24 mouse cellular contexts compared by ENCODE assay signal in the genomic region with DNA sequence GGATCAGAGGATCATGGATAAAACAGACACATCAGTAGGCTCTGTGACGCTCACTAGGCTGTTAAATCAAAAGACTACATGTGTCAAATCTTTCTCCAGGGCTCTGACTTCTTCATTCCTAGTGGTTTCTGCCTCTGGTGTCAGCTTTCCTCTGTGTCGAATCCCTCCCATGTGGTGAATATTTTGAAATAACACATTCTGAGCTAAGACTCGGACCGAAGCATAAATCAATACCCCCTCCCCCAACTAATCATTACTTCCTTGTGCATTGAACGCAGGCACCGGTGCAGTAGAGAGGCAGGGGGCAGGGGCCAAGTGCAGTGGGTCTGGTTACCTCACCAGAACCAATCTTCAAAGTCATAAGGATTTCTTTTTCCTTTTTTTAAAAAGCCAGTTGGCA.
DNase-seq lines count a peak whose midpoint lies in the region; ATAC-seq and TF ChIP-seq lines count a peak whose summit lies in the region.
"Had no signal": no experiment of that assay in that cellular context is flagged by ENCODE, and none has a peak within 500 bp of the region (broad histone marks: within the 10 kb centered on the region; RNA-seq: fewer than 3 reads in every experiment).

No protein-coding gene starts in this region.

- no peak for ATAC-seq in liver, embryonic 11.5 days (replicated peaks; ENCODE audit: low FRiP score)
- ATAC-seq in liver, postnatal 0 days = peak; percentile 64
- ATAC-seq in midbrain, embryonic 13.5 days = no peak
- ATAC-seq: CD4-positive, CD25-positive, alpha-beta regulatory T cell, adult 4 months; forebrain, embryonic 14.5 days; hindbrain, postnatal 0 days; intestine, embryonic 16.5 days had no signal

- H3K9me3 ChIP-seq in liver, embryonic 11.5 days (ENCODE audit: control insufficient read depth, low read length) = no peaks in the 10 kb centered on the region
- H3K9me3 ChIP-seq in embryonic facial prominence, embryonic 10.5 days = no peaks in the 10 kb centered on the region
- no peaks in the 10 kb centered on the region for H3K9me3 ChIP-seq in liver, postnatal 0 days (ENCODE audit: low read length)
- no peaks in the 10 kb centered on the region for H3K9me3 ChIP-seq in midbrain, embryonic 13.5 days
- H3K9me3 ChIP-seq: heart, embryonic 13.5 days had no signal

- H3K4me3 ChIP-seq in liver, adult 2 months (ENCODE audit: insufficient read depth, low read depth, low read length) = peak overlapping the region; percentile 41
- H3K4me3 ChIP-seq in liver, embryonic 11.5 days (ENCODE audit: low read depth, low read length) = no peak overlapping the region
- no peak overlapping the region for H3K4me3 ChIP-seq in embryonic facial prominence, embryonic 10.5 days
- H3K4me3 ChIP-seq in liver, postnatal 0 days (ENCODE audit: low read depth, low read length) = no peak overlapping the region
- no peak overlapping the region for H3K4me3 ChIP-seq in midbrain, embryonic 13.5 days (replicated peaks)
- H3K4me3 ChIP-seq: heart, adult 2 months; heart, embryonic 13.5 days had no signal

- no peaks in the 10 kb centered on the region for H3K27me3 ChIP-seq in liver, adult 2 months (ENCODE audit: control insufficient read depth, insufficient read depth, low read length)
- H3K27me3 ChIP-seq in liver, embryonic 11.5 days (replicated peaks; ENCODE audit: control insufficient read depth, insufficient read depth, low read length) = no peaks in the 10 kb centered on the region
- H3K27me3 ChIP-seq in embryonic facial prominence, embryonic 10.5 days (replicated peaks; ENCODE audit: low read depth, poor library complexity, severe bottlenecking) = no peaks in the 10 kb centered on the region
- no peaks in the 10 kb centered on the region for H3K27me3 ChIP-seq in liver, postnatal 0 days (ENCODE audit: insufficient read depth, low read length)
- H3K27me3 ChIP-seq in midbrain, embryonic 13.5 days = no peaks in the 10 kb centered on the region

- H3K9ac ChIP-seq in liver, adult 2 months (ENCODE audit: low read depth, low read length) = no peak overlapping the region; the same call in 1 of the 2 replicates
- H3K9ac ChIP-seq in liver, embryonic 11.5 days (ENCODE audit: low read depth, low read length) = no peak overlapping the region
- H3K9ac ChIP-seq in liver, postnatal 0 days (replicated peaks) = no peak overlapping the region
- H3K9ac ChIP-seq in midbrain, embryonic 13.5 days (replicated peaks) = no peak overlapping the region
- H3K9ac ChIP-seq: heart, embryonic 13.5 days had no signal

- no peak overlapping the region for H3K27ac ChIP-seq in liver, adult 2 months (replicated peaks; ENCODE audit: insufficient read depth, low read depth, low read length)
- H3K27ac ChIP-seq in liver, embryonic 11.5 days (ENCODE audit: low read depth, low read length) = no peak overlapping the region
- H3K27ac ChIP-seq in embryonic facial prominence, embryonic 10.5 days (replicated peaks) = peak overlapping the region; percentile 65
- H3K27ac ChIP-seq in liver, postnatal 0 days (ENCODE audit: low read depth) = no peak overlapping the region
- no peak overlapping the region for H3K27ac ChIP-seq in midbrain, embryonic 13.5 days
- H3K27ac ChIP-seq: heart, adult 2 months; hindbrain, postnatal 0 days had no signal

- H3K36me3 ChIP-seq in liver, adult 2 months (ENCODE audit: control insufficient read depth, insufficient read depth, low read length) = no peaks in the 10 kb centered on the region
- H3K36me3 ChIP-seq in liver, embryonic 11.5 days (ENCODE audit: control insufficient read depth, insufficient read depth, low read length) = no peaks in the 10 kb centered on the region
- no peaks in the 10 kb centered on the region for H3K36me3 ChIP-seq in embryonic facial prominence, embryonic 10.5 days (replicated peaks)
- H3K36me3 ChIP-seq in liver, postnatal 0 days (replicated peaks; ENCODE audit: insufficient read depth, low read length) = no peaks in the 10 kb centered on the region
- no peaks in the 10 kb centered on the region for H3K36me3 ChIP-seq in midbrain, embryonic 13.5 days
- H3K36me3 ChIP-seq: heart, embryonic 13.5 days had no signal

- H3K4me2 ChIP-seq in liver, embryonic 11.5 days = no peak overlapping the region
- peak overlapping the region; percentile 55 for H3K4me2 ChIP-seq in liver, postnatal 0 days (ENCODE audit: low read depth, low read length)
- no peak overlapping the region for H3K4me2 ChIP-seq in midbrain, embryonic 13.5 days (replicated peaks)
- H3K4me2 ChIP-seq: midbrain, embryonic 11.5 days had no signal

- WGBS in liver, adult 2 months = 22% methylated on average over 6 of the region's 6 CpGs
- 64% methylated on average over 6 of the region's 6 CpGs for WGBS in liver, embryonic 11.5 days
- 46% methylated on average over 6 of the region's 6 CpGs for WGBS in embryonic facial prominence, embryonic 10.5 days
- 47% methylated on average over 6 of the region's 6 CpGs for WGBS in liver, postnatal 0 days (ENCODE audit: insufficient replicate concordance)
- 87% methylated on average over 6 of the region's 6 CpGs for WGBS in midbrain, embryonic 13.5 days

- no peak for TF ChIP-seq CTCF in liver, adult 2 months (IDR thresholded peaks at IDR 0.05; ENCODE audit: low read depth, low read length)
- no peak for TF ChIP-seq CTCF in liver, postnatal 0 days (IDR thresholded peaks at IDR 0.05; ENCODE audit: low read depth)

- H3K4me1 ChIP-seq in liver, adult 2 months (ENCODE audit: control insufficient read depth, insufficient read depth, low read length) = peaks cover 8% of the 10 kb centered on the region
- no peaks in the 10 kb centered on the region for H3K4me1 ChIP-seq in liver, embryonic 11.5 days (replicated peaks; ENCODE audit: control insufficient read depth, insufficient read depth, low read length)
- peaks cover 37% of the 10 kb centered on the region for H3K4me1 ChIP-seq in embryonic facial prominence, embryonic 10.5 days
- no peaks in the 10 kb centered on the region for H3K4me1 ChIP-seq in liver, postnatal 0 days (ENCODE audit: insufficient read depth)
- no peaks in the 10 kb centered on the region for H3K4me1 ChIP-seq in midbrain, embryonic 13.5 days (replicated peaks)

- peak; percentile 24 for DNase-seq in liver, adult 2 months (ENCODE audit: extremely low read depth, low read depth, low spot score)
- DNase-seq in liver, embryonic 11.5 days (ENCODE audit: low spot score) = no peak
- peak; percentile 19 for DNase-seq in embryonic facial prominence, embryonic 10.5 days (ENCODE audit: low spot score)
- peak; percentile 65 for DNase-seq in forelimb bud, embryonic 11.5 days (ENCODE audit: low read depth, low spot score)
- no peak for DNase-seq in liver, postnatal 0 days
- DNase-seq in left cerebral cortex, adult 11 months (ENCODE audit: low spot score) = no peak
- DNase-seq: cerebellum, adult 11 months; cerebellum, postnatal 10 days; gastrocnemius, postnatal 14 days; heart, adult 2 months; heart, postnatal 14 days; kidney, adult 9 months; kidney, postnatal 25 days; lung, adult 18-20 months; lung, postnatal 10 days; right cerebral cortex, postnatal 14 days; spleen, adult 18-20 months had no signal

- H3K79me2 ChIP-seq in liver, adult 2 months (ENCODE audit: control insufficient read depth, insufficient read depth, low read length) = no peaks in the 10 kb centered on the region

- TF ChIP-seq EP300 in liver, postnatal 0 days (IDR thresholded peaks at IDR 0.05; ENCODE audit: low read depth) = no peak

- no peak for TF ChIP-seq POLR2A in liver, adult 2 months (IDR thresholded peaks at IDR 0.05; ENCODE audit: extremely low read depth, insufficient read depth, low read length)

Comparison
In these comparisons a context has a peak if more than half of its experiments do, and no peak if none do; other contexts are left out.
1. DNase-seq: peak in liver, adult 2 months (single experiment), embryonic facial prominence, embryonic 10.5 days (single experiment) and forelimb bud, embryonic 11.5 days (single experiment); none in liver, embryonic 11.5 days (single experiment), liver, postnatal 0 days (single experiment) and left cerebral cortex, adult 11 months (single experiment).